Mouse (Mus musculus) heart, embryonic 11.5 days (tissue): ENCODE data around the gene Olfr114. TPM values are rescaled to one million over a fixed set of nuclear protein-coding genes. Genes with fewer than 3 reads are reported as not detected.

Experiments
- polyA plus RNA-seq: library from polyadenylated mRNA; unstranded; fragments of >200 nt; fragmentation: Nextera tagmentation; extraction: Ambion mirVana; gene quantifications from 2 replicates; pipeline ENCODE4 v1.2.1, GENCODE M21; 2014

Gene Olfr114
- polyA plus RNA-seq, 1 experiment from 2014 or later: not detected

Other genes with a start within 250 kb of the Olfr114 start
- gene Olfr104-ps, start 233.2 kb downstream of the Olfr114 start, polyA plus RNA-seq: not detected in 2 replicates
- not detected in 2 replicates for gene Olfr105-ps, start 213.7 kb downstream of the Olfr114 start, polyA plus RNA-seq
- not detected in 2 replicates for gene Olfr106-ps, start 202.3 kb downstream of the Olfr114 start, polyA plus RNA-seq
- gene Olfr107, start 193.5 kb downstream of the Olfr114 start, polyA plus RNA-seq: not detected in 2 replicates
- gene Olfr108, start 147.3 kb downstream of the Olfr114 start, polyA plus RNA-seq: not detected in 2 replicates
- not detected in 2 replicates for gene Olfr109, start 133.8 kb downstream of the Olfr114 start, polyA plus RNA-seq
- not detected in 2 replicates for gene H2-M2, start 109.2 kb downstream of the Olfr114 start, polyA plus RNA-seq
- gene Olfr110, start 100.3 kb downstream of the Olfr114 start, polyA plus RNA-seq: not detected in 2 replicates
- not detected in 2 replicates for gene Olfr111, start 84.7 kb downstream of the Olfr114 start, polyA plus RNA-seq
- gene Olfr112, start 23.3 kb downstream of the Olfr114 start, polyA plus RNA-seq: not detected in 2 replicates
- gene Olfr113, start 15.1 kb downstream of the Olfr114 start, polyA plus RNA-seq: not detected in 2 replicates
- not detected in 2 replicates for gene Olfr115, start 34.4 kb upstream of the Olfr114 start, polyA plus RNA-seq
- gene Olfr116, start 34.5 kb upstream of the Olfr114 start, polyA plus RNA-seq: not detected in 2 replicates
- gene Olfr117, start 71.0 kb upstream of the Olfr114 start, polyA plus RNA-seq: not detected in 2 replicates
- gene Olfr118, start 74.2 kb upstream of the Olfr114 start, polyA plus RNA-seq: not detected in 2 replicates
- not detected in 2 replicates for gene Olfr119, start 103.8 kb upstream of the Olfr114 start, polyA plus RNA-seq
- not detected in 2 replicates for gene Olfr120, start 129.1 kb upstream of the Olfr114 start, polyA plus RNA-seq
- gene Olfr121, start 156.1 kb upstream of the Olfr114 start, polyA plus RNA-seq: not detected in 2 replicates
- not detected in 2 replicates for gene Olfr122, start 175.9 kb upstream of the Olfr114 start, polyA plus RNA-seq
- not detected in 2 replicates for gene Olfr123, start 200.8 kb upstream of the Olfr114 start, polyA plus RNA-seq
- gene Olfr124, start 207.1 kb upstream of the Olfr114 start, polyA plus RNA-seq: not detected in 2 replicates
- gene Olfr125, start 240.2 kb upstream of the Olfr114 start, polyA plus RNA-seq: not detected in 2 replicates